In the genomic region with DNA sequence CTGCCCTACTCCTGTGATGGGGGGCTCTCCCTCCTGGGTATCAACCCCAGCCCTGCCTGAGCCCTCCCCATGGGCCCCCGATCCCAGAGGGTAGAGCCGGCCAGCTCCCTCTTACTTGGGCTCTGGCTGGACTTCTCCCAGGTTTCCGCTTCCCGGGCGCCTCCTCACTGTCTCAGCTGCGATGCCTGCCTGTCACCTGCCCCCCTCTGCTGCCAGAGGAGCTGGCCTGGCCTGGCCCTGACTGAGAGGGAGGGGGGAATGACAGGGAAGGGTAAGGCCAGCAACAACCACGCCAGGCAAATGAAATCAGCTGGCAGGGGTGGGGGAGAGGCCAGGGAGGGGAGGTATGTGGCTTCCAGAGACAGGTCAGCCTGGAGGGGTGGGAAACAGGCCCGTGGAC, we compare ENCODE assay signal across 10 mouse cellular contexts. TPM values are rescaled to one million over a fixed set of nuclear protein-coding genes. Genes with fewer than 3 reads are reported as not detected.
DNase-seq lines count a peak whose midpoint lies in the region; ATAC-seq lines count a peak whose summit lies in the region.
"Had no signal": no experiment of that assay in that cellular context is flagged by ENCODE, and none has a peak within 500 bp of the region (broad histone marks: within the 10 kb centered on the region; RNA-seq: fewer than 3 reads in every experiment).

No protein-coding gene starts in this region.

- peaks cover 20% of the 10 kb centered on the region; the same call in 1 of the 2 replicates for H3K36me3 ChIP-seq in embryonic facial prominence, embryonic 15.5 days
- peaks cover 7% of the 10 kb centered on the region; the same call in 1 of the 2 replicates for H3K36me3 ChIP-seq in midbrain, embryonic 14.5 days (ENCODE audit: control insufficient read depth, insufficient read depth, low read length)

- WGBS in embryonic facial prominence, embryonic 15.5 days, result 12% methylated on average over 8 of the region's 8 CpGs
- whole genome bisulfite sequencing in midbrain, embryonic 14.5 days, result 7% methylated on average over 8 of the region's 8 CpGs

- H3K4me1 ChIP-seq in embryonic facial prominence, embryonic 15.5 days, result peaks cover 6% of the 10 kb centered on the region
- peaks cover 17% of the 10 kb centered on the region for H3K4me1 ChIP-seq in midbrain, embryonic 14.5 days (ENCODE audit: control insufficient read depth, insufficient read depth, low read length)

- DNase-seq in embryo, embryonic 11 days, result peak; percentile 23
- DNase-seq in embryo, embryonic 10.5 days (ENCODE audit: low spot score), result no peak
- DNase-seq in heart, postnatal 14 days, result peak; percentile 36 to 49
- DNase-seq in midbrain, embryonic 14.5 days, result peak; percentile 20
- no peak for DNase-seq in layer of hippocampus, adult 11-12 months (ENCODE audit: low spot score)
- DNase-seq in lung, postnatal 25 days (ENCODE audit: low spot score), result no peak

- no peaks in the 10 kb centered on the region for H3K9me3 ChIP-seq in embryonic facial prominence, embryonic 15.5 days (replicated peaks)
- no peaks in the 10 kb centered on the region for H3K9me3 ChIP-seq in midbrain, embryonic 14.5 days (ENCODE audit: control insufficient read depth, low read length)

- no peaks in the 10 kb centered on the region for H3K27me3 ChIP-seq in embryonic facial prominence, embryonic 15.5 days
- H3K27me3 ChIP-seq in midbrain, embryonic 14.5 days (ENCODE audit: control insufficient read depth, insufficient read depth, low read length), result no peaks in the 10 kb centered on the region
- H3K27me3 ChIP-seq: CH12.LX had no signal

- H3K4me3 ChIP-seq in embryonic facial prominence, embryonic 15.5 days (replicated peaks), result no peak overlapping the region
- no peak overlapping the region for H3K4me3 ChIP-seq in midbrain, embryonic 14.5 days (replicated peaks; ENCODE audit: low read depth, low read length)

- no peak overlapping the region for H3K9ac ChIP-seq in embryonic facial prominence, embryonic 15.5 days
- H3K9ac ChIP-seq in midbrain, embryonic 14.5 days (replicated peaks; ENCODE audit: low read length), result 0 out of 2 replicates have a peak overlapping the region, but pooled peaks have one; percentile 23

- intact Hi-C loops in heart, postnatal 14 days (cut with DNase I), result no loop called here

- no peak for ATAC-seq in embryonic facial prominence, embryonic 15.5 days (ENCODE audit: insufficient number of reproducible peaks, low FRiP score, low TSS enrichment, low read depth)
- 0 out of 2 replicates have a peak, but pooled peaks have one; percentile 37 for ATAC-seq in midbrain, embryonic 14.5 days (ENCODE audit: low FRiP score, low TSS enrichment)
- ATAC-seq in erythroblast, adult 5-6 weeks (replicated peaks; ENCODE audit: low FRiP score, poor library complexity, severe bottlenecking), result no peak

- 0 out of 2 replicates have a peak overlapping the region, but pooled peaks have one; percentile 12 for H3K4me2 ChIP-seq in embryonic facial prominence, embryonic 15.5 days (replicated peaks)
- peak overlapping the region; percentile 30 for H3K4me2 ChIP-seq in midbrain, embryonic 14.5 days (ENCODE audit: low read length)

- no peak overlapping the region for H3K27ac ChIP-seq in embryonic facial prominence, embryonic 15.5 days (replicated peaks)
- peak overlapping the region; percentile 62 for H3K27ac ChIP-seq in midbrain, embryonic 14.5 days (replicated peaks; ENCODE audit: low read depth, low read length)

RNA-seq across cellular contexts. Expression of gene Gnb3, which starts 0.3 kb away (rescaled TPM):
- polyA plus RNA-seq in embryonic facial prominence, embryonic 15.5 days (2015; fragmentation: Nextera tagmentation; extraction: Ambion mirVana), result 2.0 and 2.1 TPM in 2 replicates
- total RNA-seq in heart, postnatal 14 days (2021), result 1 to 10 TPM; 2.8 to 3.3 TPM
- polyA plus RNA-seq in midbrain, embryonic 14.5 days (2014; fragmentation: Nextera tagmentation; extraction: Ambion mirVana), result 1.7 and 4.5 TPM in 2 replicates
- not detected in 2 replicates for total RNA-seq in erythroblast, adult 5-6 weeks (2015; ENCODE audit: low replicate concordance)
- not detected in 2 replicates for total RNA-seq in erythroblast, adult 5-6 weeks (2017; ENCODE audit: low replicate concordance)
- total RNA-seq: megakaryocyte, adult 5-6 weeks had no signal

RNA-seq across cellular contexts. Expression of gene Cdca3, which starts 10.5 kb away (rescaled TPM):
- 128 and 138 TPM in 2 replicates for polyA plus RNA-seq in embryonic facial prominence, embryonic 15.5 days (2015; fragmentation: Nextera tagmentation; extraction: Ambion mirVana)
- total RNA-seq in heart, postnatal 14 days (2021), result 1 to 10 TPM; 3.5 to 9.6 TPM
- 25.0 and 43.7 TPM in 2 replicates for polyA plus RNA-seq in midbrain, embryonic 14.5 days (2014; fragmentation: Nextera tagmentation; extraction: Ambion mirVana)
- 65.8 and 68.0 TPM in 2 replicates for total RNA-seq in erythroblast, adult 5-6 weeks (2015; ENCODE audit: low replicate concordance)
- 58.5 and 73.8 TPM in 2 replicates for total RNA-seq in erythroblast, adult 5-6 weeks (2017; ENCODE audit: low replicate concordance)

RNA-seq across cellular contexts. Expression of gene Usp5, which starts 10.5 kb away (rescaled TPM):
- 140 and 141 TPM in 2 replicates for polyA plus RNA-seq in embryonic facial prominence, embryonic 15.5 days (2015; fragmentation: Nextera tagmentation; extraction: Ambion mirVana)
- total RNA-seq in heart, postnatal 14 days (2021), result 10 to 100 TPM; 78.2 TPM
- polyA plus RNA-seq in midbrain, embryonic 14.5 days (2014; fragmentation: Nextera tagmentation; extraction: Ambion mirVana), result 184 and 191 TPM in 2 replicates
- total RNA-seq in erythroblast, adult 5-6 weeks (2015; ENCODE audit: low replicate concordance), result 10.0 and 34.6 TPM in 2 replicates
- total RNA-seq in erythroblast, adult 5-6 weeks (2017; ENCODE audit: low replicate concordance), result 22.0 and 29.6 TPM in 2 replicates

RNA-seq across cellular contexts. Expression of gene P3h3, which starts 17.7 kb away (rescaled TPM):
- 55.9 and 57.6 TPM in 2 replicates for polyA plus RNA-seq in embryonic facial prominence, embryonic 15.5 days (2015; fragmentation: Nextera tagmentation; extraction: Ambion mirVana)
- 10 to 100 TPM; 17.9 to 19.5 TPM for total RNA-seq in heart, postnatal 14 days (2021)
- polyA plus RNA-seq in midbrain, embryonic 14.5 days (2014; fragmentation: Nextera tagmentation; extraction: Ambion mirVana), result 13.9 and 15.7 TPM in 2 replicates
- total RNA-seq in erythroblast, adult 5-6 weeks (2015; ENCODE audit: low replicate concordance), result not detected in 2 replicates
- 1.1 and 1.2 TPM in 2 replicates for total RNA-seq in erythroblast, adult 5-6 weeks (2017; ENCODE audit: low replicate concordance)

RNA-seq across cellular contexts. Expression of gene Gpr162, which starts 24.0 kb away (rescaled TPM):
- 2.6 and 3.4 TPM in 2 replicates for polyA plus RNA-seq in embryonic facial prominence, embryonic 15.5 days (2015; fragmentation: Nextera tagmentation; extraction: Ambion mirVana)
- total RNA-seq in heart, postnatal 14 days (2021), result 1 to 10 TPM; 1.8 to 2.4 TPM
- 14.7 and 34.9 TPM in 2 replicates for polyA plus RNA-seq in midbrain, embryonic 14.5 days (2014; fragmentation: Nextera tagmentation; extraction: Ambion mirVana)
- not detected in 2 replicates for total RNA-seq in erythroblast, adult 5-6 weeks (2015; ENCODE audit: low replicate concordance)
- not detected in 2 replicates for total RNA-seq in erythroblast, adult 5-6 weeks (2017; ENCODE audit: low replicate concordance)

Comparison
In these comparisons a context has a peak if more than half of its experiments do, and no peak if none do; other contexts are left out.
1. DNase-seq: peak in embryo, embryonic 11 days (single experiment), heart, postnatal 14 days (2 of 2) and midbrain, embryonic 14.5 days (single experiment); none in embryo, embryonic 10.5 days (single experiment), layer of hippocampus, adult 11-12 months (single experiment) and lung, postnatal 25 days (single experiment).
2. RNA of gene Cdca3, which starts 10.5 kb away (total RNA-seq): 58.5 to 73.8 TPM in erythroblast, adult 5-6 weeks; 3.5 to 9.6 TPM in heart, postnatal 14 days; every median in the first group is over 4 times any median in the second.